Mouse (Mus musculus): ENCODE results near the gene Rps6ka2. TPM values are rescaled to one million over a fixed set of nuclear protein-coding genes. Genes with fewer than 3 reads are reported as not detected.
A peak's percentile ranks its signal among the peaks of the same experiment; 100 is the strongest.
"Not testable (repeated sequence)": the region's sequence is repeated elsewhere in the genome, so short reads cannot be mapped to it uniquely, and the experiment has no call there.

Rps6ka2 gene
- 3.1 and 3.4 TPM in 2 replicates for polyA plus RNA-seq (2012; rRNA removed)

- peaks cover 10% of the 10 kb centered on the region; the same call in 1 of the 2 replicates for H3K4me1 ChIP-seq (ENCODE audit: control insufficient read depth, insufficient read depth, insufficient read length)
- H3K4me3 ChIP-seq (ENCODE audit: extremely low read depth, insufficient read depth, insufficient read length): peak within 1 kb of the TSS; percentile 59
- WGBS: under 1% methylated on average over 56 of the region's 56 CpGs
- H3K27ac ChIP-seq (ENCODE audit: insufficient read depth, low read length): peak within 1 kb of the TSS; percentile 73
- TF ChIP-seq CTCF (IDR thresholded peaks at IDR 0.05; ENCODE audit: extremely low read depth, insufficient read depth, insufficient read length, insufficient replicate concordance): no peak
- no peak; the same call in 1 of the 2 replicates for TF ChIP-seq POLR2A (IDR thresholded peaks at IDR 0.05; ENCODE audit: low read depth, low read length)
- no peaks in the 10 kb centered on the region for H3K36me3 ChIP-seq (ENCODE audit: control insufficient read depth, insufficient read depth, low read length)
- H3K27me3 ChIP-seq (ENCODE audit: control insufficient read depth, insufficient read depth, low read length): no peaks in the 10 kb centered on the region
- DNase-seq (ENCODE audit: low read depth in 1 of 2, low spot score in 2 of 2): peak; percentile 92 to 97
These were observed at the start of gene Rps6ka2 for GRCm38 (mm10) chr17:7169627-7170303. Rps6ka2 (plus strand) TSS chr17:7170115.

GRCm38 (mm10) chr17:7120835-7121234 is 49.1 kb upstream of the Rps6ka2 start:
- WGBS: 83% methylated on average over 3 of the region's 3 CpGs
- not testable (repeated sequence) for H3K27ac ChIP-seq (ENCODE audit: insufficient read depth, low read length); H3K4me3 ChIP-seq (ENCODE audit: extremely low read depth, insufficient read depth, insufficient read length); H3K27me3 ChIP-seq (ENCODE audit: control insufficient read depth, insufficient read depth, low read length); H3K4me1 ChIP-seq (ENCODE audit: control insufficient read depth, insufficient read depth, insufficient read length); DNase-seq (ENCODE audit: low read depth in 1 of 2, low spot score in 2 of 2); H3K36me3 ChIP-seq (ENCODE audit: control insufficient read depth, insufficient read depth, low read length)

- not testable (repeated sequence) for H3K4me1 ChIP-seq (ENCODE audit: control insufficient read depth, insufficient read depth, insufficient read length); H3K36me3 ChIP-seq (ENCODE audit: control insufficient read depth, insufficient read depth, low read length); DNase-seq (ENCODE audit: low read depth in 1 of 2, low spot score in 2 of 2); H3K4me3 ChIP-seq (ENCODE audit: extremely low read depth, insufficient read depth, insufficient read length); H3K27ac ChIP-seq (ENCODE audit: insufficient read depth, low read length); H3K27me3 ChIP-seq (ENCODE audit: control insufficient read depth, insufficient read depth, low read length)
- 88% methylated on average over 11 of the region's 11 CpGs for WGBS
These were observed 47.4 kb upstream of the Rps6ka2 start for GRCm38 (mm10) chr17:7122554-7122953.

GRCm38 (mm10) chr17:7126475-7126874 is 43.4 kb upstream of the Rps6ka2 start:
- 67% methylated on average over 7 of the region's 10 CpGs for WGBS

GRCm38 (mm10) chr17:7134002-7134401 is 35.9 kb upstream of the Rps6ka2 start:
- not testable (repeated sequence) for H3K36me3 ChIP-seq (ENCODE audit: control insufficient read depth, insufficient read depth, low read length); H3K27me3 ChIP-seq (ENCODE audit: control insufficient read depth, insufficient read depth, low read length); H3K27ac ChIP-seq (ENCODE audit: insufficient read depth, low read length); DNase-seq (ENCODE audit: low read depth in 1 of 2, low spot score in 2 of 2); H3K4me1 ChIP-seq (ENCODE audit: control insufficient read depth, insufficient read depth, insufficient read length); H3K4me3 ChIP-seq (ENCODE audit: extremely low read depth, insufficient read depth, insufficient read length)
- no CpG with 5 or more reads among the region's 7 CpGs for whole genome bisulfite sequencing

More at GRCm38 (mm10) chr17:7126475-7126874, 43.4 kb upstream of the Rps6ka2 start:
- not testable (repeated sequence) for H3K27me3 ChIP-seq (ENCODE audit: control insufficient read depth, insufficient read depth, low read length); H3K36me3 ChIP-seq (ENCODE audit: control insufficient read depth, insufficient read depth, low read length); DNase-seq (ENCODE audit: low read depth in 1 of 2, low spot score in 2 of 2); H3K4me3 ChIP-seq (ENCODE audit: extremely low read depth, insufficient read depth, insufficient read length); H3K27ac ChIP-seq (ENCODE audit: insufficient read depth, low read length); H3K4me1 ChIP-seq (ENCODE audit: control insufficient read depth, insufficient read depth, insufficient read length)

- H3K27ac ChIP-seq (ENCODE audit: insufficient read depth, low read length); H3K27me3 ChIP-seq (ENCODE audit: control insufficient read depth, insufficient read depth, low read length): not testable (repeated sequence)
- WGBS: 93% methylated on average over 7 of the region's 8 CpGs
These were observed 34.6 kb upstream of the Rps6ka2 start for GRCm38 (mm10) chr17:7135277-7135676.

GRCm38 (mm10) chr17:7138186-7138925 is 31.6 kb upstream of the Rps6ka2 start:
- no peak overlapping the region for H3K4me3 ChIP-seq (ENCODE audit: extremely low read depth, insufficient read depth, insufficient read length)
- no peak overlapping the region for H3K27ac ChIP-seq (ENCODE audit: insufficient read depth, low read length)
- H3K36me3 ChIP-seq (ENCODE audit: control insufficient read depth, insufficient read depth, low read length): no peaks in the 10 kb centered on the region
- no peaks in the 10 kb centered on the region for H3K27me3 ChIP-seq (ENCODE audit: control insufficient read depth, insufficient read depth, low read length)
- WGBS: 86% methylated on average over 21 of the region's 21 CpGs
- no peak for DNase-seq (ENCODE audit: low read depth in 1 of 2, low spot score in 2 of 2)
- H3K4me1 ChIP-seq (ENCODE audit: control insufficient read depth, insufficient read depth, insufficient read length): no peaks in the 10 kb centered on the region
- TF ChIP-seq POLR2A (IDR thresholded peaks at IDR 0.05; ENCODE audit: low read depth, low read length) (no peak), CTCF (IDR thresholded peaks at IDR 0.05; ENCODE audit: extremely low read depth, insufficient read depth, insufficient read length, insufficient replicate concordance) (no peak)

More at GRCm38 (mm10) chr17:7135277-7135676, 34.6 kb upstream of the Rps6ka2 start:
- H3K4me1 ChIP-seq (ENCODE audit: control insufficient read depth, insufficient read depth, insufficient read length); H3K4me3 ChIP-seq (ENCODE audit: extremely low read depth, insufficient read depth, insufficient read length); H3K36me3 ChIP-seq (ENCODE audit: control insufficient read depth, insufficient read depth, low read length); DNase-seq (ENCODE audit: low read depth in 1 of 2, low spot score in 2 of 2): not testable (repeated sequence)

All from spleen, adult 2 months (tissue).